Mouse (Mus musculus) G1E (cell line): ENCODE results near the gene Galnt14. TPM values are rescaled to one million over a fixed set of nuclear protein-coding genes. Genes with fewer than 3 reads are reported as not detected.

Experiments used
- ATAC-seq: 2 replicates; pipeline ENCODE4 v1.8.0; 2016; ENCODE audit warnings: mild to moderate bottlenecking; ENCODE audit not compliant: insufficient number of reproducible peaks, poor library complexity, low FRiP score, severe bottlenecking; ENCODE audit errors: extremely low read depth
- DNase-seq: peaks from one replicate; pipeline ENCODE4 v3.0.0; 2012; ENCODE audit warnings: low spot score
- H3K27me3 ChIP-seq: 2 replicates; pipeline ENCODE4 v1.6.1; 2012; ENCODE audit warnings: mild to moderate bottlenecking, low read length, inconsistent platforms; ENCODE audit not compliant: insufficient read depth
- H3K36me3 ChIP-seq: replicated peaks from 2 replicates; pipeline ENCODE3; 2012; ENCODE audit warnings: mild to moderate bottlenecking, inconsistent platforms
- H3K4me1 ChIP-seq: 2 replicates; pipeline ENCODE4 v1.6.1; 2012; ENCODE audit warnings: low read depth, low read length, inconsistent platforms, mixed read lengths; ENCODE audit not compliant: insufficient read depth
- H3K4me3 ChIP-seq: 2 replicates; pipeline ENCODE4 v1.5.1; 2012; ENCODE audit warnings: low read depth, mild to moderate bottlenecking, inconsistent platforms, low read length, moderate library complexity, mixed read lengths
- H3K9me3 ChIP-seq: replicated peaks from 2 replicates; pipeline ENCODE4 v1.6.1; 2012; ENCODE audit warnings: inconsistent platforms
- CTCF ChIP-seq: IDR thresholded peaks from 2 replicates; pipeline ENCODE4 v1.5.1; 2012; ENCODE audit warnings: low read depth, low read length, inconsistent platforms, mixed read lengths
- GATA1 ChIP-seq: IDR thresholded peaks from 2 replicates; pipeline ENCODE4 v1.6.1; 2012; ENCODE audit warnings: borderline replicate concordance, low read length, inconsistent platforms, mixed read lengths
- GATA2 ChIP-seq: IDR thresholded peaks from 2 replicates; pipeline ENCODE4 v1.6.1; 2012; ENCODE audit warnings: low read depth, low read length, inconsistent platforms, borderline replicate concordance
- POLR2AphosphoS5 ChIP-seq: IDR thresholded peaks from 2 replicates; pipeline ENCODE4 v1.6.1; 2012; ENCODE audit warnings: low read depth, low read length, inconsistent platforms; ENCODE audit not compliant: insufficient replicate concordance
- TAL1 ChIP-seq: conservative IDR thresholded peaks from 2 replicates; pipeline ENCODE4 v1.6.1; 2012; ENCODE audit warnings: low read depth, low read length, inconsistent platforms, mixed read lengths
- polyA plus RNA-seq: library from polyadenylated mRNA; stranded (reverse); fragments of >175 nt; gene quantifications from 2 replicates; pipeline ENCODE4 v1.2.3, GENCODE M21; 2012
- total RNA-seq, 2 experiments: library from RNA; stranded (forward) in 1 of 2; stranded (reverse) in 1 of 2; fragments of 200-1000 nt in 1 of 2; fragments of >200 nt in 1 of 2; fragmentation: Nextera tagmentation in 1 of 2; gene quantifications; 2 replicates each; pipeline ENCODE4 v1.2.3; 2014 to 2017

The Galnt14 gene
- total and polyA plus RNA-seq, 3 experiments: 0.05 TPM; not detected in 2

DNA sequence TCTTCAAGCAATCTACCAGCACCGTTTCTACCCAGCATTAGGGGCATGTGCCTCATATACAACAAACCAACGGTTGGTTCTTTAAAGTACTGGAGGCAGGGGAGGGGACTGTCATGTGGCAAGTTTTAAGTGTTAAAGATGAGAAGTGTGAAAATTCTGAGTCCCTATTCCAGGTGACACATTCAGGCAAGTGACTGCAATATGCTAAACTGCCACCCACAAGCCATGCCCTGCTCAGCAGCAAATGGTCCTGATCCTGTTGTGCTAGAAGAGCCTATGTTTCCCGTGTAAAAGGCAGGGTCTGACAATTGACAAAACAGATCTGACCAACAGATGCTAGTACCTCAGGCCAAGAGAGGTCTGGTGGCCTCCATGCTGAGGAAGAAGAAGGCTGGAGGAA lies 149.1 kb downstream of the Galnt14 start:
- DNase-seq (no peak), ATAC-seq (no peak)
- Histone ChIP-seq H3K36me3 (no peaks in the 10 kb centered on the region), H3K9me3 (peaks cover 48% of the 10 kb centered on the region), H3K27me3 (no peaks in the 10 kb centered on the region), H3K4me3 (no peak overlapping the region), H3K4me1 (no peaks in the 10 kb centered on the region)
- TF ChIP-seq GATA1 (no peak), TAL1 (no peak), CTCF (no peak), GATA2 (no peak), POLR2AphosphoS5 (no peak)

DNA sequence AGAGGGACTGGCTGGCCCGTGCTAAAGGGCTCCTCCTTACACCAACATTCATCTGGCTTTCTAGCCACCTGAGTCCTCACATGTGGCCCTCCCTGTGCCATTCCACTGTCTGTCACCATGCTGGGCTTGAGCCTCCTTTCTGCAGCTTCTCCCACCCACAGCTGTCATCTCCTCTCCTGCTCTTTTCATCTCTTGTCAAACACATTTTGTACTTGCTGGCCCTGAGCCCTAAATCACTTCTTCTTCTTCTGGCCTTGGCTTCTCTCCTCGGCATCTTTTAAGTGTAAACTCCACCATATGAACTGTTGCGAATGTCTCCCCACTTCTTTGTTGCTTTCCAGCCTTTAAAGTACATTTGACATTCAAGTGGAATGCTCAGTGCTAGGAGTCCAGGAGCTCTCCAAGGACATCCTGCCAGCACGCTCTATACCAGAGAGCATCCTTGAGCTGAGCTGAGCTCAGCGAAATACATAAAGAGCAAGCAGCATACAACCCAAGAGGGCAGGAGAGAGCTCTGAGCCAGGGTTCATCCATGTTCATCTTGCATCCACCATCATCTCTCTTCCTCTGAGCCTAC lies 150.0 kb downstream of the Galnt14 start:
- Histone ChIP-seq H3K4me1 (no peaks in the 10 kb centered on the region), H3K27me3 (no peaks in the 10 kb centered on the region), H3K36me3 (no peaks in the 10 kb centered on the region), H3K9me3 (peaks cover 50% of the 10 kb centered on the region), H3K4me3 (no peak overlapping the region)
- no peak for TF ChIP-seq GATA2
- no peak for ATAC-seq
- no peak for DNase-seq

DNA sequence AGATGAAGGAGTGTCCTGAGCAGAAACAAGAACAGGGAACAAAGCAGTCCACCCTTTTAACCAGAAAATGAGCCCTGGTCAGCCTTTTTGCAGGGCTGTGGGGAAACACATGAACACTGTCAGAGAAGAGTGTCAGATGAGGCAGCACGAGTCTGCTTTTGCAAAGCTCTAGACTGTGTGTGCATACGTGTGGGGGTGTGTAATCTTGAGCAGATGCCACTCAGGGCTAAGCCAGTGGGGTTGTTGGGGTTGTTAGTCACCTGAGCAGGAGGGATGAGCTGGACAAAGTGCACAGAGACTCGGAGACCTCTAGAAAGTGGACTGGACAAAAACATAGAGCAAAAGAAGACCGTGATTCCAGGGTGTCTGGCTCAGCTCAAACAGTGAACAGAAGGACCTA lies 150.8 kb downstream of the Galnt14 start:
- no peak for DNase-seq
- Histone ChIP-seq H3K4me1 (no peaks in the 10 kb centered on the region), H3K9me3 (peaks cover 53% of the 10 kb centered on the region), H3K27me3 (no peaks in the 10 kb centered on the region), H3K4me3 (no peak overlapping the region), H3K36me3 (no peaks in the 10 kb centered on the region)
- ATAC-seq: no peak
- TF ChIP-seq GATA1 (no peak), GATA2 (no peak), TAL1 (no peak)

DNA sequence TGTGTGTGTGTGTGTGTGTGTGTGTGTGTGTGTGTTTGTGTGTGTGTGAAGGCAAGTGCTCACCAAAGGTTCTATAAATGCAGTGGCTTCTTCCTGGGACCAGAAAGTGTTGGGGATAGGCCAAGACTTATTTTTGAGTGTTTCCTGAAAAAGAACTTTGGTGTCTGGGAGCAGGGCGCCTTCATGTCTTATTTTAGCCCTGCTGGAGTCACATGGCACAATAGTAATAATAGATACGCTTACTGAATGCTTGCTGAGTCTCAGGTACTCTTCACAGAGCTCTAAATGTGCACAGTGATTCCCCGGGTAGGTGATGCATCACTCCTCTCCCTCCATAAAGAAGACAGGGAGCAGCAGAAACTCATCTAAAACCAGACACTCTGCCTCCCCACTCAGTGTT lies 153.2 kb downstream of the Galnt14 start:
- Histone ChIP-seq H3K4me3 (no peak overlapping the region), H3K36me3 (no peaks in the 10 kb centered on the region), H3K27me3 (no peaks in the 10 kb centered on the region), H3K4me1 (no peaks in the 10 kb centered on the region), H3K9me3 (peaks cover 68% of the 10 kb centered on the region)
- DNase-seq (no peak), ATAC-seq (no peak)
- TF ChIP-seq GATA1: no peak
- no peak for TF ChIP-seq GATA2
- no peak for TF ChIP-seq TAL1
- no peak for TF ChIP-seq CTCF
- no peak for TF ChIP-seq POLR2AphosphoS5

DNA sequence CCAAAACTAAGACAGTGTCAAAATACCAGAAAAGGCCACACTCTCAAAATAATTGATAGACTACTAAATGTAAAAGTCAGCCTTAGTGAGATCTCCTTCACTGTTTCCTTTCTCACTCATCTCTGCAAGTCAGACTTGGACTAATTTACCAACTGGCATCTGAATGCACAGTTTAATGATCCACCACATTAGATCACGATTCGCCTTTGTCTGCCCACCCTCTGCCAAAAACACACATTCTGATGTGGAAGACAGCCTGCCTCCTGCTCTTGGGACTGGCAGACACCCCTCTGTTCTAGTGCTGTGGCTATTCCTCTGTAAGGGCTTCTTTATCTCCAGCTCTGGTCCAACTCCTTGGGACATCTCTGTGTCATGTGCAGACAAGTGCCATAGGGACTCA lies 153.8 kb downstream of the Galnt14 start:
- no peaks in the 10 kb centered on the region for H3K4me1 ChIP-seq
- peaks cover 67% of the 10 kb centered on the region for H3K9me3 ChIP-seq
- H3K4me3 ChIP-seq: no peak overlapping the region
- TF ChIP-seq CTCF: no peak
- TF ChIP-seq GATA1: no peak
- no peak for TF ChIP-seq GATA2
- no peak for TF ChIP-seq POLR2AphosphoS5
- TF ChIP-seq TAL1: no peak
- H3K36me3 ChIP-seq: no peaks in the 10 kb centered on the region
- ATAC-seq (no peak), DNase-seq (no peak)
- no peaks in the 10 kb centered on the region for H3K27me3 ChIP-seq

DNA sequence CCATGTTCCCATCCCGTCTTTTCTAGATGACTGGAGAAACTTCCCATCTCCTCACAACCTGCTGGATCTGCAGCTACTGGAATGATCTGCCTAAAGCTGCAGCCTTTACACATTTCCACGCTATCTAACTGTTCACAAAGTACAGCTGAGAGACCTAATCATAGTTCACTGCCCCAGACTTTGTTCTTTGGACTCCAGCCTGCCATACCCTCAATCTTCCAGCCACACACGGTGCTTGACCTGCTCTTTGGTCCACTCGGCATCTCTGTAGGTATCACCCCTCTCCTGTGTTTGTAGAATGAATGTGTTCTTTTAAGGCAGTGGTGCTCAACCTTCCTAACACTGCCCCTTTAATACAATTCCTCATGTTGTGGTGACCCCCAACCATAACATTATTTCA lies 155.6 kb downstream of the Galnt14 start:
- H3K4me1 ChIP-seq: no peaks in the 10 kb centered on the region
- TF ChIP-seq TAL1: no peak
- TF ChIP-seq POLR2AphosphoS5: no peak
- TF ChIP-seq CTCF: no peak
- TF ChIP-seq GATA1: no peak
- TF ChIP-seq GATA2: no peak

More for the DNA sequence above, 155.6 kb downstream of the Galnt14 start:
- ATAC-seq: no peak
- Histone ChIP-seq H3K36me3 (no peaks in the 10 kb centered on the region), H3K4me3 (no peak overlapping the region), H3K27me3 (no peaks in the 10 kb centered on the region), H3K9me3 (peaks cover 68% of the 10 kb centered on the region)
- DNase-seq: no peak
